Mouse (Mus musculus) 416B (cell line): ENCODE data around the gene Ubl5.
"Not testable (repeated sequence)": the region's sequence is repeated elsewhere in the genome, so short reads cannot be mapped to it uniquely, and the experiment has no call there.

ENCODE experiments used
- DNase-seq: peaks from one replicate; pipeline ENCODE4 v3.0.0; 2011; ENCODE audit warnings: low read depth

Ubl5 gene

DNA sequence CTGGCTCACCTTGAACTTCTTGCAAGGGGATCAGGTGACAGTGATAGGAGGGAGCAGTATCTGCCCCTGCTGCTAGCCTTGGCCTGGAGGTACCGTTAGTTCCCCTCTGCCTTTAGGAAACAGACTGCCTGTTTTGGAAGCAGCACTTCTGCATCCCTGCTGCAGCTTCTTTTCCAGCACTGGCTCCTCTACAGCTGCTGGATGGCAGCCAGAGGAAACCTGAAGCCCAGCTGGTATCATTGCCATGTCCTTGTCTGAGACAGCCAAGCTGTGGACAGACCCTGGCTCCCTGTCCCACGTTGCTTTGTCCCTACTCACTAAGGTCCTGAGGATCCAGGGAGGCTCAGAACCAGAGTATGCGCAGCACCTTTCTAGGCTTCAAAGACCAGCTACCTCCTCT is 14.9 kb downstream of the Ubl5 start:
- DNase-seq = no peak

DNA sequence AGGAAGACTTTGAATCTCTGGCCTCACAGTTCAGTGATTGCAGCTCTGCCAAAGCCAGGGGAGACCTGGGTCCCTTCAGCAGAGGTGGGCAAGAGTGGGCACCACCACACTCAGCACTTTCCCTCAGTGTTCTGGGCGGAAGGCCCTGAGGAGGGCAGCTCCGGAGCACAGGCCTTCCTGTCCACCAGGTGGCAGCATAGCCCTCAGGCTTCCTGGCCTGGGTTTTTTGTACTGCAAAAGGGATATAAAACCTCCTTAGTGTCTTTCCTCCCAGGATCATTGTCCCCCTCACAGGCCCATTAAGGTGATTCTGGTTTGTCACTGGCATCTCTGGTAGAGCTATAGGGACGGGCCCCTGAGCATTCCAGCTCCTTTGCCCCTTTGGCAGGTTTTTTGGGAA is 19.6 kb downstream of the Ubl5 start:
- peak; percentile 47 for DNase-seq

DNA sequence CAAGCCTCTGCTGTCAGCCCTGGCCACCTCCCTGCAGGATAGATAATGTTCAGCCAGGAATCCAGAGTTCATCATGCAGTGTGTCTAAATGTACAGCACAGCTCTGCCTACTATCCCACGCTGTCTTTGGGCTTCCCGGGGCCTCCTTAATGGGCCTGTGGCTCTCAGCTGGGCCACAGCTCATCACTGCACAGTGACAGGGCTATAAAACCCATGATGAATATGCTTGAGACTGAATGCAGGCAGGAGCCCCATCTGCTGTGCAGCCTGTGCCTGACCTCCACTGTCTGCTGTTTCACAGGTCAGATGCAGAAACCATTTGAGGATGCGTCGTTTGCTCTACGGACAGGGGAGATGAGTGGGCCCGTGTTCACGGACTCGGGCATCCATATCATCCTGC is 20.2 kb downstream of the Ubl5 start:
- no peak for DNase-seq

DNA sequence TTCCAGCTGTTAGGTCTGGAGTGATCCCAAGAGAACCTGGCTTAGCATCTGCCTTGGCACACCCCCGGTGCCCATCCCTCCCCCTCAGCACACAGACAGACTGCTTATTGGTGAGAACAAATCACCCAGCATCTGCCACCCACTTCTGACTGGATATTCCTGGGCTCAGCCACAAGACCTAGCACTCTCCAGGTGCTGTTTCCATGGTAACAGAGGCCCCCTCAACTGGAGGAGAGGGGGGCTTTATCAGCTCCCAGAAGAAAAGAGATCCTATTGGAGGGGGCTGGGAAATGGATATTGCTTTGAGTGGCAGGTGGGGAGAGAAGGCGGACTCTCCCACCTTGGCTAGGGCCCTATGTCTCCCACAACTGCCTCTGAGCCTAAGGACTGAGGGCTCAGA is 21.3 kb downstream of the Ubl5 start:
- no peak for DNase-seq

DNA sequence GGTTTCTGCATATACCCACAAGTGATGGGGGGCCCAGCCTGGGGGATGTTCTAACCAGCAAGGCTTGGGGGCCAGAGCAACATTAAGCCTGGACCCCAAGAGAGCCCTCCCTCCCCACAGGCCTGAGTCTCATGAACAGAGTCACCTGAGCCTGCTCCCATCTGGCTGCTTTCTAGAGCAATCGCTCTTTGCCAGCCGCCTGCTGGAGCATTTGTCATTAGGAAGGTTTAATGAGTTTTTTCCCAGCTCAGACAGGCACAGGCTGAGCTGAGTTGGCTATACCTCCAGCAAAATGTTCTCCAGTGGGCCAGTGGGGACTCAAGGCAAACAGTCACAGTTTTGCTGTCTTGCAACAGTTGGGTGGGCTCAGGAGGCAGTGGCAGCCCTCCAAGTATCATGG is 21.7 kb downstream of the Ubl5 start:
- DNase-seq = no peak

DNA sequence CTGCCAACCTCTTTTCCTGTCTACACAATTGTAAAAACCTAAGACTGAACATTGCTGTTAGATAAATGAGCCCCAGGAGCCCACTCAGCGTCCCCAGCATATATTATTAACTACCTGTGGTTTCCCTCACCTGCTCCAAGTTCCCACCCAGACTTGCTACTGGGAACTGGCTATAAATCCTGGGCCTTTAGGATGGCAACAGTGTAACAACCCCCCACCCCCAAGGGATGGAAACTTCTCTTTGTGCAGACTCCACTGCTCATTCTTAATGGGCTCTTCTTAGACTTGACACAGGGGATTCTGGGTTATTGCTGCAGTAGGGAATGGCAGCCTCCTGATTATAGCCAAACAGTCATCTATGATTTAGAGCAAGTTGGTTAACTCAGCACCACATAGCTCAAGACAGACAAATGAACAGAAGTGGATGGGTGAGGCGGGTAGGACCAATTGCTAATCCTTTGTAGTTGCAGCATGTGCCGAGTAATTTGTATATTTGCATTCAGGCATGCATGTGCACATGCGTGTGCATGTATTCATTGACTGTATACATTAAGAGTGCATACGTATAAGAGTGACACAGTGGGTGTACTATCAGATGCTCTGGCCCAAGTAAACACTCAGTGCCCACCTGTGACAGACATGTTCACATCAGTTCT is 22.4 kb downstream of the Ubl5 start:
- DNase-seq = no peak

DNA sequence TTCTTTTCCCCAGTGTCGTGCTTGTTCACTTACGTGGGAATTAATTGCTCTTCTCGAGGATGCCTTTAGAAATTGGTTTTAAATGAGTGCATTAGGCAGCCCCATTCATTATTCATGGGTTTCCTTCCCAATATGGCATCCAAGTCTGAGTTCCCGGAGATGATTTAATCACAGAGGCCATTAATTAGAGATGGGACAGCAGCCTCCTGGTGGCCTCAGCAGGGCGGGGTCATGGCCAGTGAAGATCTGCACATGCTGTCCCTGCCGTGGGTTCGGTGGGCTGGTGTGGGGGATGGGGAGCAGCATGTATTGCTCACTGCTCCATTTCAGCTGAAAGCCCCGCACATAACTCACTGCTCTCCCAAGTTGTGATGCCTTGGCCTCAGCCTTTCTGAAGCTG is 23.2 kb downstream of the Ubl5 start:
- DNase-seq = no peak

DNA sequence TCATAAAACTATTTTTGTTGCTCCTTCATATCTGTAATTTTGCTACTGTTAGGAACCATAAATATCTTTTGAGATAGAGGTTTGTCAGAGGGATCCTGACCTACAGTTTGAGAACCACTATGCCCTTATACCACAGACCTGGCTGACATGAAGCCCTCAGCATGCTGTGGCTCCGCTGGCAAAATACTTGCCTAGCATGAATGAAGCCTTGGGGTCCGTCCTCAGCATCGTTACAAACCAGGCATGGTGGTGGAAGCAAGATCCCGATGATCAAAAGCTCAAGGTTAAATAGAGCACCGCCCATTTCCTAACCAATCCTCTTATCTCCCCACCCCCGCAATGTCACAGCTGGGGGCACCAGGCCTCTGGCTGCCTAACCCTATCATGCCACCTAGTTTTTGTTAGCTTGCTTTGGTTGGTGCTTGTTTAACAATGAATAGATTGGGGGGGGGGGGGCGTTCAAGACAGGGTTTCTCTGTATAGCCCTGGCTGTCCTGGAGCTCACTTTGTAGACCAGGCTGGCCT is 23.9 kb downstream of the Ubl5 start:
- DNase-seq = no peak

DNA sequence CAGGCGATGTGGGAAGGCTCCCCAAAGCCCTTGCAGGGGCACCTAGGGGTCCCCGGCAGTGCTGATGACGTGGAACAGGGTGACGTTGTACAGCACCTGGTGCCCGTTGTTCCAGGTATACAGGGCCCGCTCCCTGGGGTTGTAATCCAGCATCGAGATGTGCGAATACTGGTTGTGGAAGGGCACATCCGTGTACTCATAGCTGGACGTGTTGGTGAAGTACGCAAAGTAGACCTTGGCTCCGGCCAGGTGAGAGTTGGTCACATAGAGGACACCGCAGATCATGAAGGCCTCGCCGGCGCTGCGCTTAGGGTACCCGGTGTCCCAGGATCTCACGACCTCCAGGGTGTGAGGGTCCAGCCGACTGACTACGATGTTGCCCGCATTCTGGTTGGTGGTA is 25.4 kb downstream of the Ubl5 start:
- no peak for DNase-seq

DNA sequence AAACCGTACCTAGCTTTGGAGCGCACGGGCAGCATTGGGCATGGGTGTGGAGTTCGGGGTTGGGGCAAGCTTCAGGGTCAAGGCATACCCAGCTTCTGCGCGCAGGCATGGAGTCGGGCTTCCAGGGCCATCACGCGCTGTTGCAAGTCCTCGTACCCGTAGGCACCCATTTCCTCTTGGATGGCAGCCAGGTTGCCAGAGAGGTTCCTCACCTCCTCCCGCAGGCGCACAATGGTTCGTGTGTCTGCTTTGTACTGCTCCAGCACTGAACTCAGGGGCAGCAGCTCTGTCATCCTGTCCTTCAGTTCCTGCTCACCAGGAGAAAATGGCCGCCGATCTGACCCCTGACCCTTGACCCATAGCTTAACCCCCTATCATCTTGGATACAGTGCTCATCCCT is 29.4 kb downstream of the Ubl5 start:
- DNase-seq = no peak

DNA sequence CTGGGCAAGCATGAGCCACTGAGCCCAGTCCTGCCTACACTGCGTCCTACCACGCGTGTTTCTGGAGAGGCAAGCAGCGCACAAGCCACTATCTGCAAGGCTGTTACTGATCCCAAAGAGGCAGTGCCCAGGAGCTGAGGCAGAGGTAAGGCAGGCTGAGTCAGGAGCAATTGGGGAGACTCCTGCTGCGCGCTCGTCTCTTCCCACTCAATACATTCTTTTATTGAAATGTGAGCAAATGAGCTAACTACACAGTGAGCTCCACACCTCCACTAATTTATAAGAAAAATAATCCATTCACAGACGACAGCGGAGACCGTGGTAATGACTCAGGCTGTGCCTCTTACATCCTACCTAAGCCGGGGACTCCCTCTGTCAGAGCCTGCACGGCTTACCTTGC is 35.2 kb downstream of the Ubl5 start:
- DNase-seq = no peak

DNA sequence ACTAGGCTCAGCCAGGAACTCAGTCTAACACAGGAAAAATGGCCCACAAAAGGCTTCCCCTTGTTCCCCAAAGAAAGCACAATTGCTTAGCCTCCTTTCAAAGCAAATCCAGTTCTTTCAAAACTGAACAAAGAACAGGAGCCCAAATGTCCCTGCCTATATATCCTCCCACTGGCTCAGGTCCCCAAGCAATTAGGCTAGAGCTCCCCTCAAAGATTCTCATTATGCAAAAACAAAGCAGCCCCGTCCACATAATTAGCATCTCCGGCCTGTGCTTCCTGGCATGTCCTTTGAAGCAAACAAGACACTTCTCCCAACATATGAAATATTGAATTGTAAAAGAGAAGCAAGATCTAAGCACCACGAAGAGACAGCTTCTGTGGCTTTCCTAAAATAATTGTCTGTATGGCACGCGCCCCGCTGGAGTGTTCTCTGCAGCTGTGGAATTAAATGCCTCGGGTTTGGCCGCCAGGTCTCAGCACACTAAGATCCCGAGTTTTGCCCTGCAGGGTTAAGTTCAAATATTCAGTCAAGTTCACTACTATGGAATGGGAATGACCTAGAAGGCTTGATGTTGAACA is 37.8 kb downstream of the Ubl5 start:
- no peak for DNase-seq

DNA sequence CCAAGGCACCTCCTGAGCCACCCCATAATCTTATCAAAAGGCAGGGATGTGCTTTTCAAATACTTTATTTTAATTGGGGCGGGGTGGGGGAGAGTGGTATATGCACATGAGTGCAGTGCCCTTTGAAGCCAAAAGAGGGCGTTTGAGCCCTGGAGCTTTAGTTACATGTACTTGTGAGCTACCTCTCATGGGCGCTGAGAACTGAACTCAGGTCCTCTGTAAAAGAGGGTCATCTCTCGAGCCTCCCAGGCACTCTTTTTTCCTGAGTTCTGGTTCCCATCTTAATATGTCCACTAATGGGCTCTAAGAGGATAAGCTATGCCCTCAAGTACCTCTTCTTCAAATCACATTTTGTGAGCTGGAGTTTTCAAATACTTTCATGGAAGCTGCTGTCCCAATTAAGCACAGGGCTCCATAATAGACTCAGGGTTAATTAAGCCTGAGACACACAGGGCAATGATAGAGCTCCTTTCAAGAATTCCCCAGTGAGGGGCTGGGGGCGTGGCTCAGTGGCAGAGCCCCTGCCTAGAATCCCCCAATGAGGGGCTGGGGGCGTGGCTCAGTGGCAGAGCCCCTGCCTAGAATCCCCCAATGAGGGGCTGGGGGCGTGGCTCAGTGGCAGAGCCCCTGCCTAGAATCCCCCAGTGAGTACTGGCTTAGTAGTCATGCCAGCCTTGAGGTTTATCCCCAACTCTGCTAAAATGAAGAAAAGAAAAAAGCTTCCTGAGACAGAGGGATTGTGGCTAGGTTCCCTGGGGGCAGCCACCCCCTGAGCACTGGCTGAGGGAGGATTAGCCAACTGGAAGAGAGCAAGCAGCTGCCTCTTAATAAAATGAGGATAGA is 39.1 kb downstream of the Ubl5 start:
- DNase-seq = no peak

DNA sequence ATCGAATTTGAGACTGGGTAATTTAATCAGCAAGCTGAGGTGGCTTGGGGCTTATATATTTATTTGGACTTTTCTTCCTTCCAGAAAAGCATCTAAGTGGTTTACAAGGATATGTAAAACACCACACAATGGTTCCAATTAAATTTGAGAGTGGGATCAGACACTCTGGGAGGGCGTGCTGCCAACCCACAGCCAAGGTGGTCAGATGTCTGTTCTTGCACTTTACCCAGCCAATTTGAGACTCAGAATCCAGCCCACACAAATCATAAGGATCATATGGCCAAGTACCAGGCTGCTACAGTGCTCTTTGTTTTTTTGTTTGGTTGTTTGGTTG is 39.7 kb downstream of the Ubl5 start:
- no peak for DNase-seq

DNA sequence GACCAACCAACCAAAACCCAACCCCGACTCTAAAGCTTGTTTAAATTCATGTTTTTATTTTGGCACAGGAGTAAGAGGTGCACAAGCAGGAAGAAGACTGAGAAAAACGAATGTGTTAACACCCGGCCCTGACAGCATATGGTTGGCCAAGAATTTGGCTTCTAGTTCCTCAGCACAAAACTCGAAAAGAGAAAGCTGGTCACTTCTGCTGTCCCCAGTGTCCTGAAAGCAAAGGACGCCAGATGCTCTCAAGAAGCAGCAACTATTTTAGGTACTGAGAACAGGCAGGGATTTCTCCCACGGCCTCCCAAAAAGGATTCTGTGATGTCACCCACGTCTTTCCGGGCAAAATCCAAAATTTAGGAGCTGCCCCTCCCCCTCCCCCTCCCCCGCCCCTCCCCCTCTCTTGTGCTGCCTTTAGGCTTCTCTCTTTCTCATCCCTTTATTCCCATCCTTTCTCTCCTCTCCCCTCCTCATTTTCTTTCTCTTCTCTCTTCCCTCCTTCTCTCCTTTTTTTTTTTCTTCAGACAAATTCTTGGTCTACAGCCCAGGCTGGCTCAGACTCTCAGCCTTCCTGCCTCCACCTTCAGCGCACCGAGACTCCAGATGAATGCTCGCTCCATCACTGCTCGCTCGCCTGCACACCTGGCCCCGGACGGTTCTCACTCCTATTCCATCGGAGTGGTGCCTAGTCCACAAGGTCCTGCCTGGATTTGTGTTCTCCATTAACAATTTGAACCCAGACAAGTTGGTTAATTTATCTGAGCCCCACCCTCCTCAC is 42.6 kb downstream of the Ubl5 start:
- no peak for DNase-seq

DNA sequence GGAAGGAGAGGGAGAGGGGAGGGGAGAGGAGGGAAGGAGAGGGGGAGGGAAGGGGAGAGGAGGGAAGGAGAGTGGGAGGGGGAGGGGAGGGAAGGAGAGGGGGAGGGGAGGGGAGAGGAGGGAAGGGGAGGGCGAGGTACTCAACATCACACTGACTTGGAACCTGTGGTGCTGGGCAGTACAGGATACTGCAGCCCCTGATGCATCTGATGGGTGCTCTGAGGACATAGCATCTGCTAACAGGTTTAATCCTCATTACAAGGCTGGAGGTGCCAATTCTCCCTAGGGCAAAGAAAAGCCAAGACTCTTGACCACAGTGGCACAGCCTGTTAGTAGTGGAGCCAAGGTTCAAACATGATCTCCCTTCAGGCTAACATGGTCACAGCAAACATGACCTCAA is 46.7 kb downstream of the Ubl5 start:
- no peak for DNase-seq

DNA sequence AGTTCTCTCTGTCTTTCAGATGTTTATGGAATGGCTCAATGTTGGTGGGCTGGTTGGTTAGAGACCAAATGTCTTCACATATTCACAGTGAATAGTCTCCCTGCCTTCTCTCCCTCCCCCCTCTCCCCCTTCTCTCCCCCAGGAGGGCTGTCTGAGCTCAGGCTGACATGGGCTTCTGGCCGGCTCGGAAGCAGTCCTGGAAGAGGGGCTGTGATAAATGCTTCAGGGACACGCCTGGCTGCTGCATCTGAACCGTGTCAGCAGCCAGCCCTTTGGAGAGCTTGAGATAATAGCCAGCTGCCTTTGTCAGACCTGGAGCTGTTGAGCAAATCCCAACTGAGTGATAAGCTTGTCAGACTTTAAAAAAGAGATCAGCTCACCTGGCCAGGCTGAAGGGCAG is 47.2 kb downstream of the Ubl5 start:
- no peak for DNase-seq

DNA sequence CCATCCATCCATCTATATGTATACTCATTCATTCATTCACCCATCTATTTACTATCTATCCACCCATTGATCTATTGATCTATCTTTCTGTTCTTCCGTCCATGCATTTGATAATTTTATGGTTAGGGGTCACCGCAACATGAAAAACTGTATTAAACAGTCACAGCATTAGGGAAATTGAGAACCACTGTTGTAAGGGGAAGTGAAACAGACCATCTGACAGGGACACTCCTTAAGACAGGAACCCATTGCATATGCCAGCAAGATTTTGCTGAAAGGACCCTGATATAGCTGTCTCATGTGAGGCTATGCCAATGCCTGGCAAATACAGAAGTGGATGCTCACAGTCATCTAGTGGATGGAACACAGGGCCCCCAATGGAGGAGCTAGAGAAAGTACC is 47.8 kb downstream of the Ubl5 start:
- not testable (repeated sequence) for DNase-seq

DNA sequence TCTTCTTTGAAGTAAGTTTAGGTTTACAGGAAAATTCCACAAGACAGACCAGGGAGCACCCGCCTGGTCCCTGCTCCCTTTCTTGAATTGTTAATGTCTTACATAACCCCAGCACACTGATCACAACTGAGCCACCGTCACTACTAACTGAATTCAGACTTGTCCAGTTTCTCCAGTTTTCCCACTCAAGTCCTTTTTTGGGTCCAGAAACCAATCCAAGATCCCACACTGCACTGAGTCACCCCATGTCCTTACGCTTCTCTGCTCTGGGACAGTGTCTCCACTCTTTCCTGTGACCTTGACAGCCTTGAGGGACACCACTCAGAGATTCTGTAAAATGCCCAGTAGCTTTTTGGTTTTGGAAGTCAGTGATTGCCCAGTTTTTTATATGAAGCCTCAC is 50.2 kb downstream of the Ubl5 start:
- no peak for DNase-seq

DNA sequence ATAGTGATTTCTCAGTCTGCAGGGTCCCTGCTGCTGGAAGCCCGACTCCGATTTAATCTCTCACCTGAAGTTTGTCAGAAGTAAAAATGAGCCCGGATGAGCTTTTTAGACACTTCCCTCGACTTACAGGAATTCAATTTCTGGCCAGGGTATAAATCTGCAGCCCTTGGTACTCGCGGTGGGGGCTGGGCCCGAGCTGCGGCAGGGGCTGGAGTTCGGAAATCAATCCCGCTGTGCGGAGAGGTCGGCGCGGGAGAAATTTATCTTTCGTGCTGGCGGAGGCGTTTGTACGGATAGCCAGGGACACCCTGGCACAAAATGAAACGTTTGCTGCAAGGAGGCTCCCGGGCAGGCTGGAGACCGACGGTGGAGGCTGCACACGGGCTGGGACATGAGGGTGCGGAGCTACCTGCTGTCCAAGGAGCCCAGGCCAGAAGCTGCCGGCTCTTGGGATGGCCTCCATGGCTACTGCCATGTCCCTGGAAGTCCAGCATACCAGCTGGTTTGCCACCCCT is 52.1 kb downstream of the Ubl5 start:
- no peak for DNase-seq

DNA sequence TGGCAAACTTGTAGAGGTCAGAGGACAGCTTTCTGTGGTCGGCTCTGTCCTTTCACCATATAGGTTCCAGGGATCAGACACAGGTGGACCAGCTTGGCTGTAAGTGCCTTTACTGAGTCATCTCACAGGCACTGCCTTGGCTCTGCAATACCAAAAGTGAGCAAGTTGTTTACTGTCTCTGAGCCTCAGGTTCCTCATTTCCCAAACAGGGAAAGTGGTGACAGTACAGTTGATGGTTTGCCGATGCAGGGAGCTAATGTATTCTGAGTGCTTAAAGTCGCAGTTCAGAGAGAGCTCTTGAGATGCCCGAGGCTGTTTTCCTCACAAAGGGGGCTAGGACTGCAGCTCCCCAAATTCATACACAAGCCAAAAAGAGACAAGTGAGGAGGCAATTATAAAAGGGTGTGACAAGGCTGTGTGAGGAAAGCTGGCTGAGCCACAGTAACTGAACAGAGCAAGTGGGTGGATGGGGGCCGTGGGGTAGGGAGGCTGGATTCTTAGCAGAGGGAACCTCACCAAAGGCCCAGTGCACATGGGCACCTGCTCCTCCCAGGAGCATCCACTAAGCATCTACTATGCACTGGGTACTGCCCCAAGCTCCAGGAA is 53.5 kb downstream of the Ubl5 start:
- no peak for DNase-seq
